Mouse (Mus musculus) ES-Bruce4 (cell line): Measurements from ENCODE around the gene Pilra. TPM values are rescaled to one million over a fixed set of nuclear protein-coding genes. Genes with fewer than 3 reads are reported as not detected.
"Not testable (repeated sequence)": the region's sequence is repeated elsewhere in the genome, so short reads cannot be mapped to it uniquely, and the experiment has no call there.

ENCODE experiments used
- H3K27ac ChIP-seq: 2 replicates; pipeline ENCODE4 v1.5.1; 2012; ENCODE audit warnings: low read length, inconsistent platforms; ENCODE audit not compliant: insufficient read depth
- H3K27me3 ChIP-seq: 2 replicates; pipeline ENCODE4 v1.6.1; 2012; ENCODE audit warnings: mild to moderate bottlenecking, low read length, inconsistent platforms; ENCODE audit not compliant: control insufficient read depth, poor library complexity, insufficient read depth, severe bottlenecking
- H3K36me3 ChIP-seq: 2 replicates; pipeline ENCODE4 v1.6.1; 2012; ENCODE audit warnings: inconsistent platforms, mild to moderate bottlenecking, low read length, moderate library complexity; ENCODE audit not compliant: control insufficient read depth, poor library complexity, insufficient read depth, severe bottlenecking
- H3K4me1 ChIP-seq: one replicate; pipeline ENCODE4 v1.8.1; 2011; ENCODE audit warnings: low read length; ENCODE audit not compliant: control insufficient read depth, insufficient read depth
- H3K4me3 ChIP-seq: 2 replicates; pipeline ENCODE4 v1.5.1; 2011; ENCODE audit warnings: low read depth, mild to moderate bottlenecking, low read length
- H3K9ac ChIP-seq: 2 replicates; pipeline ENCODE4 v1.6.1; 2012; ENCODE audit warnings: low read depth, mild to moderate bottlenecking, inconsistent platforms; ENCODE audit not compliant: poor library complexity, severe bottlenecking
- H3K9me3 ChIP-seq: replicated peaks from 2 replicates; pipeline ENCODE4 v1.6.1; 2012; ENCODE audit warnings: mild to moderate bottlenecking, low read length, inconsistent platforms; ENCODE audit not compliant: control insufficient read depth, poor library complexity, insufficient read depth, severe bottlenecking
- CTCF ChIP-seq: IDR thresholded peaks from one replicate; pipeline ENCODE4 v1.8.1; 2011; ENCODE audit warnings: low read depth, low read length
- EP300 ChIP-seq: IDR thresholded peaks from 2 replicates; pipeline ENCODE4 v1.6.1; 2011; ENCODE audit warnings: low read depth, low read length; ENCODE audit not compliant: insufficient read depth
- POLR2A ChIP-seq: IDR thresholded peaks from one replicate; pipeline ENCODE4 v1.8.1; 2011; ENCODE audit warnings: low read length; ENCODE audit not compliant: insufficient read depth
- polyA plus RNA-seq: library from polyadenylated mRNA; stranded (reverse); fragments of >200 nt; gene quantifications from 2 replicates; pipeline ENCODE4 v1.2.4, GENCODE M21; 2011; ENCODE audit warnings: low read depth; ENCODE audit not compliant: missing spikeins, insufficient read depth, insufficient read length

The Pilra gene
- polyA plus RNA-seq, result not detected in 2 replicates

- not testable (repeated sequence) for H3K4me1 ChIP-seq, H3K4me3 ChIP-seq, H3K36me3 ChIP-seq, H3K9me3 ChIP-seq, H3K9ac ChIP-seq, H3K27ac ChIP-seq, H3K27me3 ChIP-seq
Measured at GRCm38 (mm10) chr5:137835966-137836520, at the start of gene Pilra. Pilra (minus strand) TSS chr5:137836281.

- no peaks in the 10 kb centered on the region for H3K4me1 ChIP-seq
- H3K27ac ChIP-seq, result no peak overlapping the region
- H3K27me3 ChIP-seq, result no peaks in the 10 kb centered on the region
- no peaks in the 10 kb centered on the region for H3K36me3 ChIP-seq
- no peak overlapping the region for H3K9ac ChIP-seq
- TF ChIP-seq EP300, result no peak
- TF ChIP-seq POLR2A, result no peak
- no peak for TF ChIP-seq CTCF
- no peaks in the 10 kb centered on the region for H3K9me3 ChIP-seq
- no peak overlapping the region for H3K4me3 ChIP-seq
Measured at GRCm38 (mm10) chr5:137883345-137883744, 47.3 kb upstream of the Pilra start.

GRCm38 (mm10) chr5:137882922-137883321 lies 46.8 kb upstream of the Pilra start:
- Histone ChIP-seq H3K9me3 (no peaks in the 10 kb centered on the region), H3K36me3 (no peaks in the 10 kb centered on the region), H3K27me3 (no peaks in the 10 kb centered on the region), H3K4me3 (no peak overlapping the region), H3K27ac (no peak overlapping the region), H3K4me1 (no peaks in the 10 kb centered on the region), H3K9ac (no peak overlapping the region)
- no peak for TF ChIP-seq POLR2A
- TF ChIP-seq EP300, result no peak
- TF ChIP-seq CTCF, result no peak

GRCm38 (mm10) chr5:137877860-137878259 lies 41.8 kb upstream of the Pilra start:
- no peaks in the 10 kb centered on the region for H3K36me3 ChIP-seq
- TF ChIP-seq CTCF (peak; percentile 33), POLR2A (no peak)

GRCm38 (mm10) chr5:137875054-137875453 lies 39.0 kb upstream of the Pilra start:
- no peak overlapping the region for H3K4me3 ChIP-seq
- TF ChIP-seq POLR2A, result no peak
- no peak for TF ChIP-seq EP300
- TF ChIP-seq CTCF, result no peak
- H3K27ac ChIP-seq, result no peak overlapping the region
- H3K9ac ChIP-seq, result no peak overlapping the region
- no peaks in the 10 kb centered on the region for H3K9me3 ChIP-seq
- no peaks in the 10 kb centered on the region for H3K4me1 ChIP-seq
- H3K27me3 ChIP-seq, result no peaks in the 10 kb centered on the region
- H3K36me3 ChIP-seq, result no peaks in the 10 kb centered on the region

More at GRCm38 (mm10) chr5:137877860-137878259, 41.8 kb upstream of the Pilra start:
- no peak overlapping the region for H3K27ac ChIP-seq
- H3K9ac ChIP-seq, result no peak overlapping the region
- H3K4me1 ChIP-seq, result no peaks in the 10 kb centered on the region
- H3K27me3 ChIP-seq, result no peaks in the 10 kb centered on the region
- H3K4me3 ChIP-seq, result no peak overlapping the region
- no peaks in the 10 kb centered on the region for H3K9me3 ChIP-seq

GRCm38 (mm10) chr5:137872381-137872702 lies 36.3 kb upstream of the Pilra start:
- not testable (repeated sequence) for H3K27me3 ChIP-seq, H3K4me3 ChIP-seq, H3K9me3 ChIP-seq, H3K9ac ChIP-seq, H3K27ac ChIP-seq, H3K4me1 ChIP-seq, H3K36me3 ChIP-seq

GRCm38 (mm10) chr5:137871644-137872380 lies 35.7 kb upstream of the Pilra start, which contains the start of gene Pilrb2:
Pilrb2 (minus strand) TSS chr5:137871815.
- not testable (repeated sequence) for H3K36me3 ChIP-seq, H3K9me3 ChIP-seq, H3K27me3 ChIP-seq, H3K9ac ChIP-seq, H3K4me1 ChIP-seq, H3K27ac ChIP-seq, H3K4me3 ChIP-seq

GRCm38 (mm10) chr5:137868600-137868999 lies 32.5 kb upstream of the Pilra start:
- not testable (repeated sequence) for H3K27me3 ChIP-seq, H3K4me3 ChIP-seq, H3K27ac ChIP-seq, H3K9me3 ChIP-seq, H3K36me3 ChIP-seq, H3K4me1 ChIP-seq, H3K9ac ChIP-seq

- H3K27me3 ChIP-seq, H3K4me3 ChIP-seq, H3K9me3 ChIP-seq, H3K9ac ChIP-seq, H3K27ac ChIP-seq, H3K4me1 ChIP-seq, H3K36me3 ChIP-seq: not testable (repeated sequence)
Measured at GRCm38 (mm10) chr5:137864008-137864407, 27.9 kb upstream of the Pilra start.
